Mouse (Mus musculus): ENCODE measurements around the gene Adamts16. TPM values are rescaled to one million over a fixed set of nuclear protein-coding genes. Genes with fewer than 3 reads are reported as not detected.

Adamts16 gene
- polyA plus RNA-seq, 1 experiment: 0.21 TPM

Other genes starting within 250 kb of the Adamts16 start
- gene Ice1, start 204.2 kb downstream of the Adamts16 start, polyA plus RNA-seq (2012; rRNA removed): 10.5 and 13.2 TPM in 2 replicates